Mouse (Mus musculus): Measurements from ENCODE around the gene Atp6v0a4. TPM values are rescaled to one million over a fixed set of nuclear protein-coding genes. Genes with fewer than 3 reads are reported as not detected.
A peak's percentile ranks its signal among the peaks of the same experiment; 100 is the strongest.

The Atp6v0a4 gene
- polyA plus RNA-seq, 1 experiment from 2014 or later = 7.3 TPM

DNA sequence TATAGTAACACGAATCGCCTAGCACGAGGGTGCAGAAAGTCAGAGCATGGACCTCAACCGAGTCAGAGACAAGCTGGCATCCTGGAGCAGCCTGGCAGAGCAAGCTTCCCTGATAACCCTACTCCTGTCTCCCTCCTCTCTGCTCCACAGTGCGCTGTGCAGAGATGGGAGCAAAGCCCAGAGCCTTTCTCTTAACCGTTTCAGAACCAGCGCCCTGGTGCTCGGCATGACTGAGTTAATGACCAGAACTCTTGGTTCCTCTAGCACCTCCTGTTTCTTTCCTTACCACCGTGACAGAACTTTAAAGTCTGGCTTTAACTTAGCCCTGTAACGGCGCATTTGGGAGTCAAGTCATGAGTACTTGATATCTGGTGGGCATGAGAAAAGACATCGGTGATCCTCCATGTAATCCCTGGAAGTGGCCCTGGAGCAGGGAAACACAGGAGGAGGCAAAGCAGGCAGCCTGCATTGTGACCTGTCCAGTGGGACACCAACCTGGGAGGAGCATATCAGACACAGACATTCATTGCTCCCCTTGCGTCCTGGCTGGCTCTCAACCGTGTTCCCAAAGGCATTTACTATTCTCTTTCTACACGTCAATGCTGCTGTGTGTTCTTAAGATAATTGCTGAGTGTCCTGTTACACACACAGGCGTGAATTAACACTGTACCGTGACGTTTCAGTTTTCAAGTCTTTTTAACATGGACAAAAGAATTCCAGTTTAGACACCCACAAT is 747 bp downstream of the Atp6v0a4 start:
- no peak overlapping the region for H3K9ac ChIP-seq
- 77% methylated on average over 18 of the region's 18 CpGs for WGBS
- H3K4me3 ChIP-seq (replicated peaks) = no peak overlapping the region

DNA sequence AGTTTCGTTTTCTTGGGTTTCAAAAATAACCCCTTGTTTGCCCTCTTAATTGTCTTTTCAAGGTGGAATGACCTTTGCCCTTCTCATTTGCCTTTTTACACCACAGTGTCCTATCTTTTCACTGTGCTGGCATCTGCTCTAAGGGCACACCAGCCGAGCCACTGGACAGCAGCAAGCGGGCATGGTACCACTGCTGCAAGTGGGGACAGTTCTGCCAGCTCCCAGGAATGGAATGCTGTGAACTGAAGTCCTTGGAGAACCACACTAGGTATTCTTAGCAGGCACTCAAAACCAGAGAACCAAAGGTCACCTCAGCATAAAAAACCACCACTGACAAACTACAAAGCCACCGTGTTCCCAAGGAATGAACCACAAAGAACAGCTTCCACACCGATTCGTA is 1.6 kb downstream of the Atp6v0a4 start:
- ATAC-seq (ENCODE audit: insufficient read depth, low FRiP score, low read depth) = no peak
- WGBS = 63% methylated on average over 6 of the region's 6 CpGs
- Histone ChIP-seq H3K27me3 (replicated peaks) (no peaks in the 10 kb centered on the region), H3K4me2 (no peak overlapping the region), H3K27ac (no peak overlapping the region), H3K4me3 (replicated peaks) (no peak overlapping the region), H3K9me3 (no peaks in the 10 kb centered on the region), H3K36me3 (0 out of 2 replicates have a peak, but pooled peaks cover 4% of the 10 kb centered on the region), H3K9ac (no peak overlapping the region), H3K4me1 (no peaks in the 10 kb centered on the region)

More for the DNA sequence above, 747 bp downstream of the Atp6v0a4 start:
- no peaks in the 10 kb centered on the region for H3K4me1 ChIP-seq
- no peak overlapping the region for H3K4me2 ChIP-seq
- H3K27ac ChIP-seq = no peak overlapping the region
- 0 out of 2 replicates have a peak, but pooled peaks cover 8% of the 10 kb centered on the region for H3K36me3 ChIP-seq
- H3K9me3 ChIP-seq = no peaks in the 10 kb centered on the region
- no peaks in the 10 kb centered on the region for H3K27me3 ChIP-seq (replicated peaks)
- ATAC-seq (ENCODE audit: insufficient read depth, low FRiP score, low read depth) = no peak

GRCm38 (mm10) chr6:38121843-38122242 is 2.5 kb downstream of the Atp6v0a4 start:
- WGBS = 72% methylated on average over 5 of the region's 5 CpGs
- Histone ChIP-seq H3K4me3 (replicated peaks) (no peak overlapping the region), H3K9me3 (no peaks in the 10 kb centered on the region), H3K4me1 (no peaks in the 10 kb centered on the region), H3K27me3 (replicated peaks) (no peaks in the 10 kb centered on the region), H3K4me2 (no peak overlapping the region), H3K27ac (no peak overlapping the region), H3K9ac (no peak overlapping the region), H3K36me3 (0 out of 2 replicates have a peak, but pooled peaks cover 2% of the 10 kb centered on the region)
- no peak for ATAC-seq (ENCODE audit: insufficient read depth, low FRiP score, low read depth)

DNA sequence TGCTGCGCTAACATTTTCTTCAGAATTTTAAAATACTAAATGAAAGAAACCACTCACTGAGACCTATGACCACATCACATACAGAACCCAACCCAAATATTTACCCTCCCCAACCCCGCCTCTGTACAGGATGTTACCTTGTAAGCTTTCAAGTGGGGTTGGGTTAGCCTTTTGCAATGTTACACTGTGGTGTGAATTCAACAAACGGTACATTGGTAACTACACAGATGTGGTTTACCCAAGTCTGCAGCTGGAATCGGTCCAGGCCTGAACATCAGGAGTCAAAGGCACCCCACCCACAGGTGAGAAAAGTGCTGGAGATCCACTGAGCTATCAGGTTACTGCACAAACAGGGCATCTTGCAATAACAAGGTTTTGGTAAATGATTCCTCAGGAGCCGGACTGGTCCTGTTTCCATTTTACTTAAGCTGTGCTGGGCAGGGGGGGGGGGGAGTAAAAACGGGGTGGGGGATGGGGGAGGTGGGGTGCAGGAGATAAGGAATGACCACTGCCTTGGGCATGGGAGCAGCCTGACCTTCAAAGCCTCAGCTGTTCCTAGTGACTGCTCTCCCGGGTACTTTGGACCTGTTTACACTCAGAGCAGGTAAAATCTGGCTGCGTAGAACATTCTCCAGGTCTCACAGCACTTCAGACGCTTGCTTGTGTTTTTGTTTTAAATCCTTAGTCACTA is 3.6 kb downstream of the Atp6v0a4 start:
- H3K9me3 ChIP-seq = no peaks in the 10 kb centered on the region
- H3K27ac ChIP-seq = no peak overlapping the region
- no peak overlapping the region for H3K4me3 ChIP-seq (replicated peaks)
- no peaks in the 10 kb centered on the region for H3K27me3 ChIP-seq (replicated peaks)
- peak; percentile 75; the same call in 1 of the 2 replicates for ATAC-seq (ENCODE audit: insufficient read depth, low FRiP score, low read depth)
- WGBS = 41% methylated on average over 9 of the region's 9 CpGs
- no peak overlapping the region for H3K9ac ChIP-seq
- no peaks in the 10 kb centered on the region for H3K36me3 ChIP-seq
- no peaks in the 10 kb centered on the region for H3K4me1 ChIP-seq
- no peak overlapping the region for H3K4me2 ChIP-seq

DNA sequence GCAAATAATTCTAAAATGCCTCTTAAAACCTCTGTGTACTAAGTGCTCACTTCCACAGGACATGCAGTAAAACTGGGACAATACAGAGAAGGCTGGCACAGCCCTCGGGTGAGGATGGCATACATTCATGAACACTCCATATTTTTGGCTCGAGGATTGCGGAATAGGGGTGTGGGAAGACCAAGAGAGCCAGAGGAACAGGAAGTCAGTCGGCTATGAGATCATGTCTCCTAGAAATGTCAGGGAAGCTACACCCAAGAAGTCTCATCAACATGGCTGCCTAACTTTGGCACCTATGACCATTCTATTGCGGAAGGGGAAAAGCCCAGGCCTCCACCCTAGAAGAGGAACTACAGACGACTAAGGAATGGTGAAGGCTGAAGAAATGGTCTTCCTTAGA is 6.0 kb downstream of the Atp6v0a4 start:
- no peak overlapping the region for H3K27ac ChIP-seq
- no peak overlapping the region for H3K4me2 ChIP-seq
- ATAC-seq (ENCODE audit: insufficient read depth, low FRiP score, low read depth) = no peak
- no peaks in the 10 kb centered on the region for H3K36me3 ChIP-seq
- no peak overlapping the region for H3K4me3 ChIP-seq (replicated peaks)
- no peaks in the 10 kb centered on the region for H3K9me3 ChIP-seq
- 89% methylated on average over 6 of the region's 6 CpGs for WGBS
- H3K27me3 ChIP-seq (replicated peaks) = no peaks in the 10 kb centered on the region
- H3K9ac ChIP-seq = no peak overlapping the region
- no peaks in the 10 kb centered on the region for H3K4me1 ChIP-seq

DNA sequence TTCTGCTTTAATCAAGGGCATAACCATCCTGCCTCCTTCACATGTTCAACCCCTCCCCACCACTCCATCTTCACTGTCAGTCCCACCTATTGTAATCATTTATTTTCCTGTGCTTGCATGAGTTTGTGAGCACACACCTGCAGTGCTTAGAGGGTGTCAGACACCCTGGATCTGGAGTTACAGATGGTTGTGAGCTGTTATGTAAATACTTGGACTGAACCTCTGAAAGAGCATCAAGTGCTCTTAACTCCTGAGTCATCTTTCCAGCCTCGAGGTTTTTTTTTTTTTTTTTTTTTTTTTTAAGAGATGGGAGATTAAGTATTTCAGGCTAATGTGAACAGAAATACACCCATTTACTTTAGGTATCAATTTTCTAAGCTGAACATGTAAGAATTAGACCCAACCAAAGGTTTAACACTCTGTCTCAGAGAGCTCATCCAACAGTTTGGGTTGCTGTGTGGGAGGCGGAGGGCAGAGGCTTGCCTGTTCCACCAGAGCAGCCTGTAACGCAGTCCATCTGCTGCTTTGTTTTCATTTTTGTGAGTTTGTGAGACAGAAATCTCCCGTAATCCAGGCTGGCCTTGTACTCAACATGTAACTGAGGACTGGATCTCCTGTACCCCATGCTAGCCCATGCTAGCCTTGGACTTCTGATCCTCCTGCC is 8.1 kb downstream of the Atp6v0a4 start:
- WGBS = 36% methylated on average over 4 of the region's 4 CpGs
- Histone ChIP-seq H3K9ac (no peak overlapping the region), H3K4me3 (replicated peaks) (no peak overlapping the region), H3K27me3 (replicated peaks) (no peaks in the 10 kb centered on the region), H3K36me3 (no peaks in the 10 kb centered on the region), H3K4me1 (no peaks in the 10 kb centered on the region), H3K4me2 (no peak overlapping the region), H3K9me3 (no peaks in the 10 kb centered on the region), H3K27ac (no peak overlapping the region)
- ATAC-seq (ENCODE audit: insufficient read depth, low FRiP score, low read depth) = no peak

DNA sequence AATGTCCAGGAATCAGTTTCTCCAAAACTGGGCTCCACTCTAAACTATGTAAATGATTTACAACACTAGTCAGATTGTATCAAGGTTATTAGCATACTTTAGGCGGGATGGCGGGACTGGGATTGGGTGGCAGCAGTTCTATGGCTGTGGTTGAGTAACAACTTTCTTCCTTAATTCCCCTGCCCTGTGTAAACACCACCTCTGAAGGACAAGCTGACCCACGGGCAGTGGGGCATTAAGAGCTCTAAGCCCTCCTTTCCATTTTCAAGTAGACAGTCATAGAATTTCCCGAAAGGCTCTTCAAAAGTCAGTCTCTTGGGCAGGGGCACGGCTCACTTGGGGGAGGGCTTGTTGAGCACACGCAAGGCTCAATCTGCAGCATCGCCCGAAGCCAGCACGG is 13.5 kb downstream of the Atp6v0a4 start:
- Histone ChIP-seq H3K27me3 (replicated peaks) (no peaks in the 10 kb centered on the region), H3K9ac (no peak overlapping the region), H3K36me3 (no peaks in the 10 kb centered on the region), H3K4me3 (replicated peaks) (no peak overlapping the region), H3K4me2 (no peak overlapping the region), H3K27ac (no peak overlapping the region), H3K9me3 (no peaks in the 10 kb centered on the region), H3K4me1 (no peaks in the 10 kb centered on the region)
- no peak for ATAC-seq (ENCODE audit: insufficient read depth, low FRiP score, low read depth)
- 69% methylated on average over 9 of the region's 9 CpGs for WGBS

DNA sequence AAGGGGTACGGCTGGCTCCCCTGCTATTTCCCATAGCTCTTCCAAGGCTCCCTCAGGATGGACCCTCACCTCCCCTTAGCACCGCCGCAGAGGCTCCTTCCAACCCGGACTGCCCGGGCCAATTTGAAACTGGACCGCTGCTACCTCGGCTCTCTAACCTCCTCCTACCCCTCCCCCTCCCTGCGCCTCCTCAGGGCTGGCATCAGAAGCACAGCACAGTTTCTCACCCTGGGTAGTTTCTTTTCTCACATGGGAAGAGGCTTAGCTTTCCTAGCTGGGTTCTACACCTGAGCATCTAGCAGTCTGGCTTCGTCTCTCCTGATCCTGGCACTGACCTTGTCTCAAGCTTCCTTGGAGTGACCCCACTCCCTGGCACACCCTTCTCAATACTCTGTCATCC is 14.5 kb downstream of the Atp6v0a4 start:
- no peak overlapping the region for H3K9ac ChIP-seq
- 0 out of 2 replicates have a peak, but pooled peaks have one; percentile 27 for ATAC-seq (ENCODE audit: insufficient read depth, low FRiP score, low read depth)
- no peaks in the 10 kb centered on the region for H3K4me1 ChIP-seq
- H3K27me3 ChIP-seq (replicated peaks) = no peaks in the 10 kb centered on the region
- no peak overlapping the region for H3K27ac ChIP-seq
- no peak overlapping the region for H3K4me3 ChIP-seq (replicated peaks)
- no peak overlapping the region for H3K4me2 ChIP-seq
- H3K36me3 ChIP-seq = no peaks in the 10 kb centered on the region
- no peaks in the 10 kb centered on the region for H3K9me3 ChIP-seq
- 23% methylated on average over 9 of the region's 9 CpGs for WGBS

GRCm38 (mm10) chr6:38109160-38109795 is 15.1 kb downstream of the Atp6v0a4 start, which contains the start of gene Tmem213:
TSS of gene Tmem213 (plus strand) at chr6:38109255.
- no peak; the same call in 1 of the 2 replicates for ATAC-seq (ENCODE audit: insufficient read depth, low FRiP score, low read depth)
- H3K36me3 ChIP-seq = no peaks in the 10 kb centered on the region
- H3K27ac ChIP-seq = no peak within 1 kb of the TSS
- H3K9me3 ChIP-seq = no peaks in the 10 kb centered on the region
- H3K4me1 ChIP-seq = no peaks in the 10 kb centered on the region
- H3K9ac ChIP-seq = no peak within 1 kb of the TSS
- WGBS = 32% methylated on average over 9 of the region's 9 CpGs
- H3K27me3 ChIP-seq (replicated peaks) = no peaks in the 10 kb centered on the region
- no peak within 1 kb of the TSS for H3K4me2 ChIP-seq
- no peak within 1 kb of the TSS for H3K4me3 ChIP-seq (replicated peaks)

- Histone ChIP-seq H3K4me2 (no peak overlapping the region), H3K4me1 (no peaks in the 10 kb centered on the region), H3K36me3 (no peaks in the 10 kb centered on the region), H3K27me3 (replicated peaks) (no peaks in the 10 kb centered on the region), H3K9ac (no peak overlapping the region), H3K4me3 (replicated peaks) (no peak overlapping the region), H3K9me3 (no peaks in the 10 kb centered on the region), H3K27ac (no peak overlapping the region)
- WGBS = 87% methylated on average over 5 of the region's 5 CpGs
- ATAC-seq (ENCODE audit: insufficient read depth, low FRiP score, low read depth) = no peak
Observed at GRCm38 (mm10) chr6:38108449-38108848, 15.9 kb downstream of the Atp6v0a4 start.

DNA sequence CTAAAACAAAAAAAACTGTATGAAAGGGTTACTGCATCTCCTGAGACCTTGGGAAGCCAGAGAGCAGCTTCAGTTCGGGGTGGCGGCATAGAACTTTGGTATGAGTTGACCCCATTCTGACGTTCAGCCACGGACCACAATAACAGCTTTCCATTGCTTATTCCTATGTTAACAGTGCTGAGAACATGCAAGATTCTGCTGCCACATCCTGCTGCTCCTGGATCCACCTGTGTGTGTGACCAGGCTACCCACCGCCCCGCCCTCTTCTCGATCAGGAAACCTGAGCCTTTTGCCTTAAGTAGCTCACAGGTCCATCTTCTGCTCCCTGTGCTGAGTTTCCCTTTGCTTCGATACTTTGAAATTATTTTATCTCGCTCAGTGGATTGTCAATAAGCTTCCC is 18.5 kb downstream of the Atp6v0a4 start:
- ATAC-seq (ENCODE audit: insufficient read depth, low FRiP score, low read depth) = no peak
- no peak overlapping the region for H3K9ac ChIP-seq
- no peak overlapping the region for H3K4me2 ChIP-seq
- no peak overlapping the region for H3K4me3 ChIP-seq (replicated peaks)
- H3K4me1 ChIP-seq = no peaks in the 10 kb centered on the region
- 81% methylated on average over 9 of the region's 9 CpGs for WGBS
- H3K27ac ChIP-seq = no peak overlapping the region
- no peaks in the 10 kb centered on the region for H3K9me3 ChIP-seq
- no peaks in the 10 kb centered on the region for H3K27me3 ChIP-seq (replicated peaks)
- H3K36me3 ChIP-seq = no peaks in the 10 kb centered on the region

All from stomach, embryonic 15.5 days (tissue).